Mouse (Mus musculus) forebrain, embryonic 16.5 days (tissue): ENCODE data around the gene Trhr2. TPM values are rescaled to one million over a fixed set of nuclear protein-coding genes. Genes with fewer than 3 reads are reported as not detected.

Experiments
- ATAC-seq: fragments of 200-750 bp; cut with Nextera tagmentation; 2 replicates; pipeline ENCODE4 v1.8.0; 2017; ENCODE audit warnings: mild to moderate bottlenecking, moderate library complexity
- H3K27ac ChIP-seq: fragments of 300-500 bp; sonication (generic); 2 replicates; pipeline ENCODE4 v1.5.1; 2014; ENCODE audit warnings: low read length, control low read depth
- H3K27me3 ChIP-seq: fragments of 300-500 bp; sonication (generic); replicated peaks from 2 replicates; pipeline ENCODE4 v1.6.1; 2014; ENCODE audit warnings: low read length; ENCODE audit not compliant: control insufficient read depth, insufficient read depth
- H3K36me3 ChIP-seq: fragments of 300-500 bp; sonication (generic); 2 replicates; pipeline ENCODE4 v1.6.1; 2014; ENCODE audit not compliant: control insufficient read depth, insufficient read depth
- H3K4me1 ChIP-seq: fragments of 300-500 bp; sonication (generic); replicated peaks from 2 replicates; pipeline ENCODE4 v1.6.1; 2014; ENCODE audit warnings: low read length; ENCODE audit not compliant: control insufficient read depth, insufficient read depth
- H3K4me2 ChIP-seq: fragments of 300-500 bp; sonication (generic); 2 replicates; pipeline ENCODE4 v1.6.1; 2014; ENCODE audit warnings: mild to moderate bottlenecking, low read length, control low read depth
- H3K4me3 ChIP-seq: fragments of 300-500 bp; sonication (generic); replicated peaks from 2 replicates; pipeline ENCODE4 v1.5.1; 2014; ENCODE audit warnings: mild to moderate bottlenecking, low read length, control low read depth
- H3K9ac ChIP-seq: fragments of 300-500 bp; sonication (generic); replicated peaks from 2 replicates; pipeline ENCODE4 v1.6.1; 2014; ENCODE audit warnings: low read depth, low read length, control low read depth
- H3K9me3 ChIP-seq: fragments of 300-500 bp; sonication (generic); 2 replicates; pipeline ENCODE4 v1.6.1; 2016; ENCODE audit warnings: low read length; ENCODE audit not compliant: control insufficient read depth
- WGBS: fragments of 180-500 bp; shearing (Covaris S2); extraction: QIAGEN DNeasy Blood & Tissue Kit; methylation state at CpG from one replicate; pipeline ENCODE4 v1.1.7; 2014; 5-methylcytosine and 5-hydroxymethylcytosine counted together
- polyA plus RNA-seq: library from polyadenylated mRNA; unstranded; fragments of >200 nt; fragmentation: Nextera tagmentation; extraction: Ambion mirVana; gene quantifications from 2 replicates; pipeline ENCODE4 v1.2.1, GENCODE M21; 2015

Trhr2 gene
- polyA plus RNA-seq: not detected in 2 replicates

DNA sequence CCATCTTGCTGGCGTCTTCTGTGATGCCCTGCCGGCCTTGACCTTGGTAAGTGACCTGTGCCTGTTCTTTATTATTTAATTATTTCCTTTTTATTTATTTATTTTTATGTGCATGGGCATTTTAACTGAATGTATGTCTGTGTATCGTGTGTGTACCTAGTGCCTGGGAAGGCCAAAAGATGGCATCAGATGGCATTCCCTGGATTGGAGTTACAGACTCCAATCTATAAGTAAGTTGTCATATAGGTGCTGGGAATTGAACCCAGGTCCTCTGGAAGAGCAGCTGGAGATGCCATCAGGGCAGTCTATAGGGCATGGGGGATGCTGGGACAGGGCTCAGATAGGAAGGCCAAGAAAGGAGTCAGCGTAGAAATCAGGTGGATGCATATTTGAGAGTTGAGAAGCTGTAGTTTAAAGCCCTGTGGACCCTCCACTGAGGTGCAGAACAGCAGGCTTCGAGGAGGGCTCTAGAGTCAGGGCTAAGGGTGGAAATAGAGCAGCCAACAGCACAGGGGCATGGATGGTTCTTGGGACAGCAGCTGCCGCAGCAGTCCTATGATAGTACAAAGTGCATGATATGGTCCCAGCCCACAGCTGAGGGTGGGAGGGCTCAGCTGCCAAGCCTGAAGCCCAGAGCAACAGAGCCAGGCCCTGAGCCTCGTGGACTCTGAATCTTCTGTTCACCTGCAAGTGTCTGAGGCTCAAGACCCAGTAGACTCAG, at the start of gene Trhr2:
Gene Trhr2 (minus strand): TSS at position 51 of the 721 bp plus-strand sequence.
- Histone ChIP-seq H3K4me2 (no peak within 1 kb of the TSS), H3K27me3 (peaks cover 6% of the 10 kb centered on the region), H3K4me1 (no peaks in the 10 kb centered on the region), H3K9me3 (no peaks in the 10 kb centered on the region), H3K36me3 (no peaks in the 10 kb centered on the region), H3K27ac (no peak within 1 kb of the TSS), H3K4me3 (no peak within 1 kb of the TSS), H3K9ac (no peak within 1 kb of the TSS)
- 78% methylated on average over 7 of the region's 7 CpGs for WGBS
- no peak for ATAC-seq

DNA sequence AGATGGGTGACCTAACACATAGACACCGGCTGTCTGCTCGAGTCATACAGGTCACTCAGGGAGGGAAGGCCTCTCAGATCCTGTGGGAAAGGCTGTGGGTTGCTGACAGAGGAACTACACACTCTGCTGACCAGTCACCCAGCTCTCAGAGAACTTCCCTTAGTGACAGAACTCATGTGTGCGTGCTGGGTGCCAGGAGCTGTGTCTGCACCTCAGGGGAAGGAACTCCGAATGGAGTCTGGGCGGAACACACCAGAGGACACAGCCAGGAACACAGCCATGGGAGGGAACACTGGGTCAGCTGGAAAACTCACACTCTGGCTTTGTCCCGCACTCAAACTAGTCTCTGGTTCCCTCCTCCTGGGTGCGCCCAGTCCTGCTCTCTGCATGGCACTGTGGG, 47.1 kb upstream of the Trhr2 start:
- no peak for ATAC-seq
- Histone ChIP-seq H3K9me3 (no peaks in the 10 kb centered on the region), H3K27ac (no peak overlapping the region), H3K27me3 (no peaks in the 10 kb centered on the region), H3K4me1 (no peaks in the 10 kb centered on the region), H3K9ac (no peak overlapping the region), H3K4me2 (no peak overlapping the region), H3K4me3 (no peak overlapping the region), H3K36me3 (peaks cover 62% of the 10 kb centered on the region)
- WGBS: 94% methylated on average over 7 of the region's 7 CpGs

DNA sequence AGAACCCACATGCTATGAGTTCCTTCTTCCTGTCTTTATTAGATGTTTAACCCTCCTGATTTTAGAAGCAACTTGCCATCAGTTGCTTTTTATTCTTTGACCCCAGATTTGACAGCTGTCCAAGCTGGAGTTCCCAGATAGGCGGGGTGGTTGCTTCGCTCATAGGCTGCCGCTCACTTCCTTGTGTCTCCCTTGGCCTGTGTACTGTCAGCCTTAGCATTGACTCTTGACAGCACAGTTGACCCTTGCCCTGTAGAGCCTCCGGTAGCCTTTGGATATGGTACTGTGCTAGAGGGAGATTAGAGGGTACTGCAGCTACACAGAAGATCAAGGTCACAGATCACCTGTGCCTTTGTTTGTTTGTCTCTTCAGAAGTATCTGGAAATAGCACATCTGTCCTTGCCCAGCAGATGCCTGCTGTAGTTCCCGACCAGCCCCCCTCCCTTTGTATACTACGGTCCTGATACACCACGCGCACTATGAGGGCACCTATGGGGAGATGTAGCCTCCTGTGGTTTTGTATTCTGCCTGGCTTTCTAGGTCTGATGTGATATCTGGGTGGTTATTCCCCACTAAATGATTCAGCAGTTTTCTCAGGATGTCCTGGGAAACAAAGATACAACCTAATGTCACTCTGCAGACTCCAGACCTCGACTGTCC, 44.7 kb upstream of the Trhr2 start:
- ATAC-seq: no peak
- no peak overlapping the region for H3K4me3 ChIP-seq
- no peaks in the 10 kb centered on the region for H3K9me3 ChIP-seq
- H3K4me1 ChIP-seq: no peaks in the 10 kb centered on the region
- 92% methylated on average over 9 of the region's 9 CpGs for WGBS
- H3K9ac ChIP-seq: no peak overlapping the region
- no peak overlapping the region for H3K4me2 ChIP-seq
- H3K27ac ChIP-seq: no peak overlapping the region
- peaks cover 62% of the 10 kb centered on the region for H3K36me3 ChIP-seq
- H3K27me3 ChIP-seq: no peaks in the 10 kb centered on the region

DNA sequence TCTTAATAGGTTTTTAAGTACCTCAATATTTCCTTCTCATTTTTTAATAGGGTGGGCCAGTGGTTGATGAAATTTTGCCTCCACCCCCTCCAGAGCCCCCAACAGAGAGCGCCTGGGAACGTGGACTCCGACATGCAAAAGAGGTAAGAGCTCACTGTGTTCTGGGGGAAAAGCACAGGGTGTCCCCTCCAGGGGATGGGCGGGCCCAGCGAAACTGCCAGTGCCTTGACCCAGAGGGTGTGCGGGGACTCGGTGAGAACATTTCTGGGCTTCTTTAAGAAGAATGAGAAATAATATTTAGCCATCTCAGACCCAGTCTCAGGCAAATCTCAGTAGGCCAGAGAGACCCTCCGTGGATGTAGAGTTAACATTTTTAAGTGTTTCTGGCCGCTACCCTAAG, 37.6 kb upstream of the Trhr2 start:
- Histone ChIP-seq H3K36me3 (peaks cover 31% of the 10 kb centered on the region), H3K27me3 (no peaks in the 10 kb centered on the region), H3K9me3 (no peaks in the 10 kb centered on the region), H3K4me2 (no peak overlapping the region), H3K27ac (no peak overlapping the region), H3K9ac (no peak overlapping the region), H3K4me3 (no peak overlapping the region), H3K4me1 (no peaks in the 10 kb centered on the region)
- ATAC-seq: no peak
- WGBS: 95% methylated on average over 9 of the region's 9 CpGs

DNA sequence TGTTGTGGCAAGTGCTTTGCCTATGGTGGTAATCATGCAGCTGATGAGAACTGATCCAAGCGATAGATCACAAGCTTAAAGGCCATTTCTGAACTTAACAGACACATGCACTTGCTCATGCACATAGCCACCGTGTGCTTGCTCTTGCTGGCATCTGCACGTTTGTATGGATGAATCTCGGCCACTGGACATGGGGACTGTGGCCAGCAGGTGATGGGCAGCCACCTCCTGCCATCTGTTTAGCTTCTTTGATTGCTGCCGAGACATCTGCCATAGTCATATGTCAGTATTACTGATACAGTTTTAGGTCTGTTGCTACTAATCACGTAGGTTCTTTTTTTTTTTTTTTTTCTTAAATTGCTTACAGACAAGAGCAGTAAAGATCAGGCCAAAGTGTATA, 34.7 kb upstream of the Trhr2 start:
- Histone ChIP-seq H3K9me3 (no peaks in the 10 kb centered on the region), H3K9ac (no peak overlapping the region), H3K27ac (no peak overlapping the region), H3K27me3 (no peaks in the 10 kb centered on the region), H3K4me2 (no peak overlapping the region), H3K4me3 (no peak overlapping the region), H3K4me1 (no peaks in the 10 kb centered on the region), H3K36me3 (peaks cover 18% of the 10 kb centered on the region)
- no peak for ATAC-seq
- WGBS: 81% methylated on average over 6 of the region's 6 CpGs

DNA sequence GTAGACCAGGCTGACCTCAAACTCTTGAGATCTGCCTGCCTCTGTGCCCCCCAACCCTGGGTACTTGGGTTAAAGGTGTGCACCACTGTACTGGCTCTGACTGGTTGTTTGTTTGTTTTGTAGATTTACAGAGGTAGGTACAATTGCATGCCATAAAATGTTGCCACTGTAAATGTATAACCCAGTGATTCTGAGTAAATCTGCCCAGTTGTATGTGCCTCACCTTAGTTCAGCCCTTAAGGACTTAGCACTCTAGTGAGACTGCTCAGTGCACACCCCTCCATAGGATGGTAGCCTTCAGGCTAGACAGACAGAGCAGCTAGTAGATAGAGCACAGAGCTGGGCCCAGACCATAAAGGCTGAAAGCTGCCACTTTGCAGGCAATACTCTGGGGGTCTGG, 33.2 kb upstream of the Trhr2 start:
- H3K27me3 ChIP-seq: no peaks in the 10 kb centered on the region
- H3K4me2 ChIP-seq: no peak overlapping the region
- no peak overlapping the region for H3K9ac ChIP-seq
- no peaks in the 10 kb centered on the region for H3K4me1 ChIP-seq
- peaks cover 21% of the 10 kb centered on the region for H3K36me3 ChIP-seq
- no peak overlapping the region for H3K27ac ChIP-seq
- no peak for ATAC-seq
- no peaks in the 10 kb centered on the region for H3K9me3 ChIP-seq
- no peak overlapping the region for H3K4me3 ChIP-seq

DNA sequence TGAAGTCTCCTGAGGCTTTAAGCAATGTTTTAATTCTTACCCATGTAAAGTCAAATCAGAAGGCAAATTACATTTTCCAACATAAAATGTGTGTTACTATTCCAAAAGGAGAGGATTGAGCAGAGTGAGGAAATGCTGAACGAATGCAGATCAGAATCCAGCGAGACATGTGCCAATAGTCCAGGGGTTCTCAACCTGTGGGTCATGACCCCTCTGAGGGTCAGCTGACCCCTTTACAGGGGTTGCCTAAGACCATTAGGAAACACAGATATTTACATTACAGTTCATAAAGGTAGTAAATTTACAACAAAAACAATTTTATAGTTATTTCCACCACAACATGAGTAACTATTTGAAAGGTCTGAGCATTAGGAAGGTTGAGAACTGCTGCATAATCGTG, 30.2 kb upstream of the Trhr2 start:
- H3K4me2 ChIP-seq: no peak overlapping the region
- H3K27ac ChIP-seq: no peak overlapping the region
- no peaks in the 10 kb centered on the region for H3K27me3 ChIP-seq
- WGBS: 91% methylated on average over 3 of the region's 3 CpGs
- H3K4me1 ChIP-seq: no peaks in the 10 kb centered on the region
- no peak overlapping the region for H3K9ac ChIP-seq
- H3K36me3 ChIP-seq: peaks cover 29% of the 10 kb centered on the region
- no peak for ATAC-seq
- no peaks in the 10 kb centered on the region for H3K9me3 ChIP-seq
- H3K4me3 ChIP-seq: no peak overlapping the region

DNA sequence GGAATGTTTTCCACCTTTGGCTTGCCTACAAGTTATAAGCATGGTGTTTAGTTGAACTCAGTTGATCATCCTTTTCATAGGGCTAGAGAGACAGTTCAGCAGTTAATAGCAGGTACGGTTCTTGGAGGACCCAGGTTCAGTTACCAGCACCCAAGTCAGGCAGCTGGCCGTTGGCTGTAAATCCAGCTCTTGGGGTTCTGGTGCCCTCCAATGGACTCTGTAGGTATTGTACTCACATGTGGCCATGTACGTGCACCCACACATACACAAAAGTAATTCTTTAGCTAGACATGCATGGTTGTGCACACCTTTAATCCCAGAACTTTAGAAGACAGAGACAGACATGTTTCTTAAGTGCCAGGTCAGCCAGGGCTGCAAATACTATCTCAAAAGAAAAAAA, 28.8 kb upstream of the Trhr2 start:
- Histone ChIP-seq H3K4me2 (no peak overlapping the region), H3K4me3 (no peak overlapping the region), H3K4me1 (no peaks in the 10 kb centered on the region), H3K9ac (no peak overlapping the region), H3K9me3 (no peaks in the 10 kb centered on the region), H3K27me3 (no peaks in the 10 kb centered on the region), H3K27ac (no peak overlapping the region), H3K36me3 (peaks cover 29% of the 10 kb centered on the region)
- ATAC-seq: no peak
- 89% methylated on average over 3 of the region's 3 CpGs for WGBS

DNA sequence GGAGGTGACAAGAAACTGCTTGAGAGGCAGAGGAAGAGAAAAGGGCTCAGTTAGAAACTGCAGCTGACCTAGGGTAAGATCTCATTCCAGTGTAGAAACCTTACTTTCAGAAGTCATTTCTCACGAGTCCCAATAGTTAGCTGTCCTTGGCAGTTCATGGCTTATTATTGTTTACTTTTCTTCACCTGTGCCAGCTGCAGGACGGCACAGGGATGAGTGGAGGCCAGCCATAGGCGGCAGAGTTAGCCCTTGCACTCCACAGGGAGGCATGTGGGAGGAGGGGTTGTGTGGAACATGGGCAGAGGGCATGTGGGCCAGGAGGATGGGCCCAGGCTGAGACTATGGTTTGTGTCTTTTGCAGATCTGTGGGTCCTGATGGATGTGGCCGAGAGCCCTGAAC, 22.5 kb upstream of the Trhr2 start:
- Histone ChIP-seq H3K36me3 (peaks cover 18% of the 10 kb centered on the region), H3K27me3 (no peaks in the 10 kb centered on the region), H3K9me3 (no peaks in the 10 kb centered on the region), H3K4me1 (peaks cover 11% of the 10 kb centered on the region), H3K4me3 (no peak overlapping the region), H3K4me2 (no peak overlapping the region), H3K27ac (no peak overlapping the region), H3K9ac (no peak overlapping the region)
- WGBS: 85% methylated on average over 4 of the region's 4 CpGs
- ATAC-seq: no peak
